Mouse (Mus musculus): ENCODE data around the gene Usp17lb. TPM values are rescaled to one million over a fixed set of nuclear protein-coding genes. Genes with fewer than 3 reads are reported as not detected.
"Not testable (repeated sequence)": the region's sequence is repeated elsewhere in the genome, so short reads cannot be mapped to it uniquely, and the experiment has no call there.

Usp17lb gene
- not detected for total RNA-seq (2021)
- long read RNA-seq, experiment 1, result 0 reads
- long read RNA-seq, experiment 2, result 0 reads

- DNase-seq (ENCODE audit: low spot score in 2 of 2), result no peak
These were observed at the start of gene Usp17lb for GRCm38 (mm10) chr7:104842503-104842902. Usp17lb (minus strand) TSS chr7:104842603.

DNA sequence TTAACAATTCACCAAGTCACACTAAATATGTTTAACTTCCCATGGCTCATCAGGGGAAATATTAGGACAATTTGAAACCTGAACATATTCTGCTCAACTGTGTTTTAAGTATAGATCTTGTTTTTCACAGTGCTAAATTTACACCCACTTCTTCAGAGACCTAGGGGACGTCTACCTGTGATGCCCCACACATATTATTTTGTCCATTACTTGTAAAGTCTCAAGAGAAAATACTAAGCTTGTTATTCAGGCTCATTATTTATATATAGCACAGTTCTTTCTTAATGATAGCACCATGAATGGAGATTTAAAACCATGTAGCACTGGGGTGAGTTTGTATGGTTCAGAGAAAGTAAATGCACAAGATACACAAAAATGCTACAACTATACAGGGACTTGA lies 35.3 kb upstream of the Usp17lb start, which contains the start of gene Olfr665:
Gene Olfr665 (plus strand): TSS at position 301 of the 400 bp plus-strand sequence.
- no peak for DNase-seq (ENCODE audit: low spot score in 2 of 2)

DNA sequence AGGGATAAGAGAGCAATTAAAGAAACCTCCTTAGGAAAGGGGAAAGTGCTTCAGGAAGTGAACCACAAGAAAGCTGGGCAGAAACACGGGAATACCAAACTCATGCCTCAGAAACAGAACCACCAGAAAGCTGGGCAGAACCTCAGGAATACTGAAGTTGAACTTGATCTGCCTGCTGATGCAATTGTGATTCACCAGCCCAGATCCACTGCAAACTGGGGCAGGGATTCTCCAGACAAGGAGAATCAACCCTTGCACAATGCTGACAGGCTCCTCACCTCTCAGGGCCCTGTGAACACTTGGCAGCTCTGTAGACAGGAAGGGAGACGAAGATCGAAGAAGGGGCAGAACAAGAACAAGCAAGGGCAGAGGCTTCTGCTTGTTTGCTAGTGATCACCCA lies 19.0 kb upstream of the Usp17lb start:
- no peak for DNase-seq (ENCODE audit: low spot score in 2 of 2)

- no peak for DNase-seq (ENCODE audit: low spot score in 2 of 2)
These were observed 15.3 kb upstream of the Usp17lb start for GRCm38 (mm10) chr7:104857683-104858082.

GRCm38 (mm10) chr7:104856709-104857108 lies 14.3 kb upstream of the Usp17lb start, which contains the start of gene Usp17la:
Usp17la (plus strand) TSS chr7:104857009.
- DNase-seq (ENCODE audit: low spot score in 2 of 2), result not testable (repeated sequence)

GRCm38 (mm10) chr7:104855248-104855750 lies 12.9 kb upstream of the Usp17lb start:
- no peak for DNase-seq (ENCODE audit: low spot score in 2 of 2)

- not testable (repeated sequence) for DNase-seq (ENCODE audit: low spot score in 2 of 2)
These were observed 9.1 kb upstream of the Usp17lb start for GRCm38 (mm10) chr7:104851546-104851945.

DNA sequence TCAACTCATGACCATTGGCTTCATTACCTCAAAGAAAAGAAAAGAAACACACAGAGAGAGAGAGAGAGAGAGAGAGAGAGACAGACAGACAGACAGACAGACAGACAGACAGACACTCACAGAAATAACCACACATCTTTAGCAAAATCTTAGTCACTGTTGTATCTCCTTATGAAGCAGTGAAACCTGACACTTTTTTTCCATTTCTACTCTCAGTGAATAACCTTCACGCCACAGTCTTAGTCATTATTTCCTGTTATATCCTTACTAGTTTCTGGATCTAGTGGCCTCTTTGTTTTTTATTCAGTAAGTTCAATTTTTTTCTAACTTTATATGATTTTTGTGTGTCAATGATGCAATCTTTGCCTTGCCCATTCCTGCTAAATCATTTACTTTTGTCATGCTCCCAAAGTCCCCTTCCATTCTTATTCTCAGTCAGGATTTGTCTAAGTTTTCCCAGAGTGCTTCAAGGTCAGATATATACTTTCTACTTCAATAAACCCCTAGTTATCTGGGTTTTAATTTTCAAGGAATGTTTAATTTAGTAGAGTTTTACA lies 1.4 kb upstream of the Usp17lb start:
- DNase-seq (ENCODE audit: low spot score in 2 of 2), result no peak

GRCm38 (mm10) chr7:104810335-104810734 lies 32.1 kb downstream of the Usp17lb start:
- not testable (repeated sequence) for DNase-seq (ENCODE audit: low spot score in 2 of 2)

- no peak for DNase-seq (ENCODE audit: low spot score in 2 of 2)
These were observed 51.6 kb downstream of the Usp17lb start for GRCm38 (mm10) chr7:104790796-104791195.

Other genes with a start within 250 kb of the Usp17lb start
- gene Olfr655, start 240.8 kb downstream of the Usp17lb start, total RNA-seq (2021), result not detected
- not detected for gene Olfr656, start 228.6 kb downstream of the Usp17lb start, total RNA-seq (2021)
- gene Olfr657, start 217.8 kb downstream of the Usp17lb start, total RNA-seq (2021), result not detected
- not detected for gene Olfr658, start 195.3 kb downstream of the Usp17lb start, total RNA-seq (2021)
- not detected for gene Olfr659, start 175.8 kb downstream of the Usp17lb start, total RNA-seq (2021)
- gene Olfr661, start 156.1 kb downstream of the Usp17lb start, total RNA-seq (2021), result not detected
- not detected for gene Usp17le, start 65.1 kb downstream of the Usp17lb start, total RNA-seq (2021)
- gene Usp17la, start 14.4 kb upstream of the Usp17lb start, total RNA-seq (2021), result not detected
- gene Olfr665, start 35.4 kb upstream of the Usp17lb start, total RNA-seq (2021), result not detected
- gene Olfr666, start 53.3 kb upstream of the Usp17lb start, total RNA-seq (2021), result not detected
- not detected for gene Olfr667, start 78.9 kb upstream of the Usp17lb start, total RNA-seq (2021)
- not detected for gene Olfr668, start 85.5 kb upstream of the Usp17lb start, total RNA-seq (2021)
- not detected for gene Olfr669, start 91.6 kb upstream of the Usp17lb start, total RNA-seq (2021)
- not detected for gene Olfr670, start 120.0 kb upstream of the Usp17lb start, total RNA-seq (2021)
- gene Olfr671, start 136.5 kb upstream of the Usp17lb start, total RNA-seq (2021), result not detected
- gene Olfr672, start 159.4 kb upstream of the Usp17lb start, total RNA-seq (2021), result not detected
- not detected for gene Olfr675, start 185.9 kb upstream of the Usp17lb start, total RNA-seq (2021)
- gene Olfr676, start 190.1 kb upstream of the Usp17lb start, total RNA-seq (2021), result not detected
- gene Olfr677, start 208.8 kb upstream of the Usp17lb start, total RNA-seq (2021), result not detected
- not detected for gene Olfr678, start 221.9 kb upstream of the Usp17lb start, total RNA-seq (2021)
- not detected for gene Olfr679, start 238.6 kb upstream of the Usp17lb start, total RNA-seq (2021)

All from layer of hippocampus, postnatal 14 days (tissue).